Mouse (Mus musculus): ENCODE data around the gene Cdr2l.

DNA sequence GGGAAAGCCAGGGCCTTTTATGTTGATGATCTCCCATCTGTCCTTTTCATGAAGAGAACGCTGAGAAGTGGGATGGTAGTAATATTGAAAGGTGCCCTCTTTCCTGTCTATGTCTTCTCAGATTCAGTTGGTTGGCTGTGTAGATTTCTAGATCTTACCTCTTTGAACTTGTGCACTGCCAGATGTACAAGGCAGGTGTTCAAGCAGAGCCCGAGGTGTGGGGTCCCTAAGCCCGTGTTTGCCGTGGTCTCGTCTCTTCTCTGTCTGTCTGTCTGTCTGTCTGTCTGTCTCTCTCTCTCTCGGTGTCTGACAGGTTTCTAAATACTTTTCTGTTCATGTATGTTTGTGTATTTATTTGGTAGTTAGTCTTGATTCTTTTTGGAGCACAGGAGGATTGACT is 44.0 kb downstream of the Cdr2l start:
- TF ChIP-seq ZC3H11A (IDR thresholded peaks at IDR 0.05; ENCODE audit: borderline replicate concordance, low read depth, low read length), result no peak
- no peak for TF ChIP-seq HCFC1 (IDR thresholded peaks at IDR 0.05; ENCODE audit: borderline replicate concordance, insufficient read depth, low read length)
- TF ChIP-seq MAFK (IDR thresholded peaks at IDR 0.05; ENCODE audit: insufficient read depth, low read depth, low read length), result no peak
- no peak for TF ChIP-seq CHD2 (IDR thresholded peaks at IDR 0.05; ENCODE audit: low read depth, low read length)
- no peak for TF ChIP-seq ZNF384 (IDR thresholded peaks at IDR 0.05; ENCODE audit: low read depth, low read length)
